Mouse (Mus musculus) duodenum, adult 2 months (tissue): ENCODE measurements around the gene Nme4. TPM values are rescaled to one million over a fixed set of nuclear protein-coding genes. Genes with fewer than 3 reads are reported as not detected.

Source experiments
- polyA plus RNA-seq: library from polyadenylated mRNA; depleted of rRNA; stranded (reverse); fragments of >200 nt; gene quantifications from 2 replicates; pipeline ENCODE4 v1.2.3, GENCODE M21; 2012; ENCODE audit warnings: low replicate concordance; rRNA removed

Gene Nme4
- polyA plus RNA-seq = 12.7 and 15.1 TPM in 2 replicates

DNA sequence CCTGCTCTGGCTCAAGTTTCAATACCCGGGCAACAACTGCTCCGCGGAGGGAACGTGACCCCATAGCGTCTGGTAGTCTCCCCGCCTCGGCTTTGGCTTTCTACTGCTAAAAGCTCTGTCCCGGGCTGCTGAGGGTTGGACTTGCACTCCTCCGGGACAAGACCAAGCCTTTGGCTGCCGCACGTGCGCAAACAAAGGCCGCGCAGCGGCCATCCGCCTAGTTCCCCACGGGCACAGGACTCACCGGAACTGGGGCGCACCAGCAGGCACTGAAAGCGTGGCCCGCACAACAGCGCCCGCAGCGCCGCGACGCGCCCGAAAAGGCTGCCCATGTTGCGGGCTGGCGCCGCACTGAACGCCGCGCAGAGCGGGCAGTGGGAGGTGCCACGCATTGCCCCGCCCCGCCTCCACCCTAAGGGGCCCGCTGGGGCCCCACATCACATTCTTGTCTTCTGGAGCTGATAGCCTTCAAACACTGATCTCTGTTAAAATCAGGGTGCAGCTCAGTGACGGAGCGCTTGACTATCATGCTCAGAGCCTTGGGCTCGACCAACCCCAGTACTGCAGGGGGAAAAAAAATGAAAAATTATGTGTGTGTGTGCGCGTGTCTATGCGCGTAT is at the start of gene Nme4:
Gene Nme4 (minus strand): TSS at position 482 of the 620 bp plus-strand sequence.

DNA sequence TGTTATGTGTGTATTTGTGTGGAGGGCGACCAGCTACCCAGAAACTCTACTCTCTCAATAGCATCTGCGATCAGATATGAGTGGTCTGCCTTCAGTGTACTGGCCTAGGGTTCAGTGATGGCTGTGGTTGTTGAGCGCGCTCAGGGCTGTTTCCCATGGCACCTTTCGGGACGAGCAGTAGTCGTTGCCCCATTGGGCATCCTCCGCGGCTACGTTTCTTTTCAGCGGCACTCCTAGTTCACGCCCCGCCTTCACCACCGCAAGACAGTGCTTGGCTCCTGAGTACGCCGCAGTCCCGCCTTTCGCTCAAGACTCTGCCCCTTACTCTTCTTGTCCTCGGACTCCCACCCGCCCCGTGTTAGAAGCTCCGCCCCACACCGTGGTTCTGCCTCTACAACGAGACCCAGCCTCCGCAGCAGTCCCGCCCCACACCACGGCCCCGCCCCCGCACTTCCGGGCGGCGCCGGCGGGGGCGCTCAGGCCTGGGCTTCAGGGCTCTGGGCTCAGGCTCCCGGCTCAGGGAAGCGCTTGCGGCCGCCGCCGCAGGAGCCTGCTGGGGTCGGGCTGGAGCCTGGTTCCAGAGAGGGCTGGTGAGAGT is 42.9 kb upstream of the Nme4 start, which contains the start of gene Axin1:
Gene Axin1 (plus strand): TSS at position 450 of the 598 bp plus-strand sequence.

DNA sequence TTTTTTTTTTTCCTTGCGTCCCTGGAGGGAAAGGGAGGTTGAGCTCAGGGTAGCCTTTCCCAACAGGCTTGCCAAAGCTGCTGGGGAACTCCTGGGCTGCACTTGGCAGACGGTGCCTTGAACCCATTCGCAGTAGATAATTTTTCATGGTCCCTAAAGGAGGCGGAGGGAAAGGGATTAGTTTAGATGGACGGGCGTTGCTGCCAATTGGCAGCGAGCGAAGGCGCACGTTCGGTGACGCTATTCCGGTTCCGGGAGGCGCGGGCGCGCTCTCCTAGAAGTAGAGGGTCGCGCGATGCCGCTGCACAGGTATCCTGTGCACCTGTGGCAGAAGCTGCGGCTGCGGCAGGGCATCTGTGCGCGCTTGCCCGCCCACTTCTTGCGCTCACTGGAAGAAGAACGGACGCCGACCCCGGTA is 27.9 kb upstream of the Nme4 start, which contains the start of gene Mrpl28:
Gene Mrpl28 (plus strand): TSS at position 234 of the 418 bp plus-strand sequence.

DNA sequence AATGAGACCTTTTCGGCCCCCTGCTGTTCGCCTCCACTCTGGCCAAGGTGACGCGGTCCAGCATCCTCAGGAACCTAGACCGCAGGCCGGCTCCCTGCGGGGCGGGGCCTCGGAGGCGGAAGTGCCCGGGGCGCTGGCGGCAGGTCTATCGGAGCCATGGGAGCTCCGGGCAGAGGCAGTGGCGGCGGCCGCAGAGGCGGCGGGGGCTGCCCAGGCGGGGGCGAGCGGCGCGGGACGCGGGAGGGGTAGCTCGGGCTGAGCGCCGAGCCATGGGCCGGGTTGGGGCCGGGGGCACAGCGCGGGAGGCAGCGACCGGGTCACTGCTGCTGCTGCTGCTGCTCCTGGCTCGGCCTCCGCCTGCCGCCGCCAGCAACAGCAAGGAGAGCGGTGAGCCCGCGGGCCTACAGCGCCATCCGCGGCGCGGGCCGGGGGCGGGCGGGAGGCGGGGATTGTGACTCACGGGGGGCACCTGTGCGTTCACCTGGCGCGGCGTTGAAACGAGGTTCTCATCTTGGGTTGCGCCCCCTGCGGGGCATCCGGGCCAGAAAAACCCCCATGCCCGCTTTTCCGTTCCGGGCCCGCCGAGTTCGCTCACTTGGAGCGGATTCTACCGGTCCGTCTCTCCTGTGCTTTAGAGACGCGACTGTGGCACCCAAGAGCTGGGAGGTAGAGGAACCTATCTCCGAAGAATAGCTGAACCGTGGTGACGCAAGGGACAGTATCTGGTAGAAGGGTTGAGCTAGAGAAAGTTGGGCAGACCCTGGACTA is 18.0 kb upstream of the Nme4 start, which contains the start of gene Tmem8:
Gene Tmem8 (plus strand): TSS at position 119 of the 768 bp plus-strand sequence.

DNA sequence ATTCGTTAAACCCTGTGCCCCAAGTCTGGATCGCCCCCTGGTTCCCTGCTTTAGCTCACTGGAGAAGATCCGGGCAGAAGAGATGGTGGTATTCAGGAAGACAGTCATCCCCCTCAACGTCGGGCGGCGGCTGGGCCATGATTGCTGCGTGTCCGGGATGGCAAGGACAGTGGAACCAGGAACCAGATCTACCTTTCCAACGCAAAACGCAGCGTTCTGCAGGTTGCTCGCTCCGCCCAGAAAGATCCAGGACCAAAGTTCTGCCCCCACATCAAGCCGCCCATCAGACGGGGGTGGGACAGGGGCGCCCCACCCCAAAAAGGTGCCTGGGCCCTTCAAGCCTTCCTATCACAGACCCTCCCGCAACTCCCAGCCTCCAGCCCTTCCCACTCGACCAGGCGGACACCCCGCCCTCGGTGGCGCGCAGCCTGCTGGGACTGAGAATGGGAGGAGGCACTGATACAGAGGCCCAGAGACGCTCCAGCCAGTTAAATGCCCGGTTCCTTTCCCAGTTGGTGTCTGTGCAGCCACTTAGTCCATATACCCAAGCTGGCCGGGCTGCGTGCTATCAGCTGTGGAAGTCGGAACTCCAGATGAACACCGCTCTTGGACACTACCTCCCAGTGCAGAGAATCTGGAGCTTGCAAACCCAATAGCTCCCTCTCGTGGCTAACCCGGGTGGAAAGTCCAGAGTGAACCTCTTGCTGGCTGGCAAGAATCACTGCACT is 5.3 kb downstream of the Nme4 start, which contains the start of gene Decr2:
Gene Decr2 (minus strand): TSS at position 433 of the 728 bp plus-strand sequence.

DNA sequence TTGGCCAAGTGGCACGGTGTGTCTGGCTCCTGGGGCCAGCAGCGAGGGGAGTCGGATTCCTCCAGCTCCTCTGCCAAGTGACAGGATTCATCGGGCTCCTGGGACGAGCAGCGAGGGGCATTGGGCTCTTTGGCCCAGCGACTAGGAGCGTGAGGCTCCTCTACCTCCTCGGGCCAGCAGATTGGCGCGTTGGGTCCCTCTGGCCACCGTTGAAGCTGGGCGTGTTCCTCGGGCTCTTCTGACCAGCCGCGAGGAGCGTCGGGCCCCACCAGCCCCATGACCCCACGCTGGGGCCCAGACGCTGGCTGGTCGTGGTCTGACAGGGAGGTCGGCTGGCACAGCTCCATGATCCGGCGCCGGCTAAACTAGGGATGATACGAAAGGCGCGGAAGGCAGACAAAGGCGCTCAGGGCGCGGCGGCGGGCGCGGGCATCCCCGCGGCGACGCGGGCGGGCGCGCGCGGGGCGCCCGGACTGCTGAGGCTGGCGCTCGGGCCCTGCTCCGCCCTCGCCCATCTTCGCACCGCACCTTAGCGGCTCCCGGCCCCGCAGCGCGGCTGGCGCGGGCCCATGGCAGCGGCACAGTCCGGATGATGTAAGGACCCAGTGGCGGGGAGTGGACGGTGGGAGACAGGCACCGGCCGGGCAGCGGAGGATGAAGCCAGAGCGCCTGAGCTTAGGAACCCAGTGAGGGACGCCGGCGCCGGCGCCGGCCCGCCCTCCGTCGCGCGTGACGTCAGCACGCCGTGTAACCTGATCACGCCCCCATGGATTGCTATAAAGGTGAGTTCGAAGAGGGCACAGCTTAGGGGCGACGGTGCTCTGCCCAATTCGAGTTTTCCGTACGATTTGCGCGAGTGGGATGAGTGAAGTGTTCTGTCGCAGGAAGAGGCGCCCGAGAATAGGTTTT is 26.3 kb downstream of the Nme4 start, which contains the start of gene Rab11fip3:
Gene Rab11fip3 (minus strand): TSS at position 725 of the 909 bp plus-strand sequence.

Other genes with a start within 250 kb of the Nme4 start
- 9.5 and 30.5 TPM in 2 replicates for gene Wdr90, start 234.1 kb downstream of the Nme4 start, polyA plus RNA-seq
- gene Mcrip2, start 226.8 kb downstream of the Nme4 start, polyA plus RNA-seq = 135 and 209 TPM in 2 replicates
- gene Mettl26, start 220.5 kb downstream of the Nme4 start, polyA plus RNA-seq = 162 and 249 TPM in 2 replicates
- 1.3 and 1.9 TPM in 2 replicates for gene Wfikkn1, start 214.7 kb downstream of the Nme4 start, polyA plus RNA-seq
- gene Rab40c, start 175.9 kb downstream of the Nme4 start, polyA plus RNA-seq = 38.2 and 46.0 TPM in 2 replicates
- 69.2 and 87.1 TPM in 2 replicates for gene Pigq, start 150.7 kb downstream of the Nme4 start, polyA plus RNA-seq
- not detected in 2 replicates for gene Nhlrc4, start 150.6 kb downstream of the Nme4 start, polyA plus RNA-seq
- not detected in 2 replicates for gene A930017K11Rik, start 143.0 kb downstream of the Nme4 start, polyA plus RNA-seq
- gene Capn15, start 109.8 kb downstream of the Nme4 start, polyA plus RNA-seq = 74.2 and 92.9 TPM in 2 replicates
- gene Rab11fip3, start 26.0 kb downstream of the Nme4 start, polyA plus RNA-seq = 46.4 and 91.6 TPM in 2 replicates
- 15.3 and 18.5 TPM in 2 replicates for gene Decr2, start 5.3 kb downstream of the Nme4 start, polyA plus RNA-seq
- 256 and 334 TPM in 2 replicates for gene Tmem8, start 17.7 kb upstream of the Nme4 start, polyA plus RNA-seq
- gene Mrpl28, start 27.9 kb upstream of the Nme4 start, polyA plus RNA-seq = 55.6 and 73.6 TPM in 2 replicates
- gene Axin1, start 43.1 kb upstream of the Nme4 start, polyA plus RNA-seq = 13.2 and 13.6 TPM in 2 replicates
- gene Pdia2, start 103.5 kb upstream of the Nme4 start, polyA plus RNA-seq = 0.60 and 32.8 TPM in 2 replicates
- 2.7 and 29.7 TPM in 2 replicates for gene Rgs11, start 107.3 kb upstream of the Nme4 start, polyA plus RNA-seq
- gene Arhgdig, start 112.2 kb upstream of the Nme4 start, polyA plus RNA-seq = 2.7 and 18.3 TPM in 2 replicates
- gene Fam234a, start 148.6 kb upstream of the Nme4 start, polyA plus RNA-seq = 278 and 463 TPM in 2 replicates
- 6.7 and 8.1 TPM in 2 replicates for gene Luc7l, start 157.3 kb upstream of the Nme4 start, polyA plus RNA-seq